Mouse (Mus musculus) hindbrain, embryonic 13.5 days (tissue): ENCODE measurements around the gene Large1. TPM values are rescaled to one million over a fixed set of nuclear protein-coding genes. Genes with fewer than 3 reads are reported as not detected.

ENCODE experiments used
- ATAC-seq: fragments of 200-750 bp; cut with Nextera tagmentation; 2 replicates; pipeline ENCODE4 v1.8.0; 2017; ENCODE audit warnings: moderate TSS enrichment; ENCODE audit not compliant: low FRiP score
- H3K27ac ChIP-seq: fragments of 300-500 bp; sonication (generic); 2 replicates; pipeline ENCODE4 v1.5.1; 2015; ENCODE audit warnings: inconsistent platforms, mild to moderate bottlenecking, moderate library complexity
- H3K27me3 ChIP-seq: fragments of 300-500 bp; sonication (generic); 2 replicates; pipeline ENCODE4 v1.6.1; 2015; ENCODE audit warnings: mild to moderate bottlenecking, inconsistent platforms
- H3K36me3 ChIP-seq: fragments of 300-500 bp; sonication (generic); 2 replicates; pipeline ENCODE4 v1.6.1; 2015; ENCODE audit warnings: mild to moderate bottlenecking, inconsistent platforms
- H3K4me1 ChIP-seq: fragments of 300-500 bp; sonication (generic); replicated peaks from 2 replicates; pipeline ENCODE4 v1.6.1; 2015; ENCODE audit warnings: inconsistent platforms
- H3K4me2 ChIP-seq: fragments of 300-500 bp; sonication (generic); 2 replicates; pipeline ENCODE4 v1.6.1; 2015; ENCODE audit warnings: inconsistent platforms, mild to moderate bottlenecking, moderate library complexity
- H3K4me3 ChIP-seq: fragments of 300-500 bp; sonication (generic); 2 replicates; pipeline ENCODE4 v1.5.1; 2015; ENCODE audit warnings: mild to moderate bottlenecking, inconsistent platforms
- H3K9ac ChIP-seq: fragments of 300-500 bp; sonication (generic); 2 replicates; pipeline ENCODE4 v1.6.1; 2015; ENCODE audit warnings: mild to moderate bottlenecking, inconsistent platforms
- H3K9me3 ChIP-seq: fragments of 300-500 bp; sonication (generic); 2 replicates; pipeline ENCODE4 v1.6.1; 2016; ENCODE audit warnings: inconsistent platforms
- WGBS: fragments of 180-500 bp; shearing (Covaris S2); methylation state at CpG from one replicate; pipeline ENCODE4 v1.1.7; 2015; 5-methylcytosine and 5-hydroxymethylcytosine counted together
- microRNA-seq: library from miRNA; unstranded; fragments of <30 nt; microRNA quantifications from one replicate; pipeline ENCODE4, GENCODE M21; 2016
- polyA plus RNA-seq: library from polyadenylated mRNA; unstranded; fragments of >200 nt; fragmentation: Nextera tagmentation; extraction: Ambion mirVana; gene quantifications from 2 replicates; pipeline ENCODE4 v1.2.1, GENCODE M21; 2015

Large1 gene
- polyA plus RNA-seq, 1 experiment from 2014 or later, result 13.2 TPM

DNA sequence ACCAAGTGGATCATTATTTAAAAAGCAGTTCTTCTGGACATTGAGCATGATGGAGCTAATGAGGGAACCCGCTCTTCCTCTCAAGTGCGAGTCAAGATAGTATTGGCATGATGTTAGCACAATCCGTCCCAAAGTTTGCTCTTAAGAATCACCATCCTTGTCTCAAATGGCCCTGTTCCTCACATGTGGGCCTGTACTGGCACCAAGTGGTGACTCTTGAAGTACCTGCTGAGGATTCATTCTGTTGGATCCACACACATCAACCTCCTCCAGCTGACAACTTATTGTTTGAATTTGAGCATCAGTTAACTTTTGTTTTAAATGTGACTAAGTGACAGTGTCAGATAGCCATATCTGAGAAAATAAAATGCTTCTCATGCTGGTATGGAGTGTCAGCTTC lies 540.6 kb downstream of the Large1 start:
- Histone ChIP-seq H3K9me3 (no peaks in the 10 kb centered on the region), H3K27me3 (no peaks in the 10 kb centered on the region), H3K27ac (no peak overlapping the region), H3K4me2 (no peak overlapping the region), H3K36me3 (peaks cover 21% of the 10 kb centered on the region), H3K4me1 (no peaks in the 10 kb centered on the region), H3K4me3 (no peak overlapping the region), H3K9ac (no peak overlapping the region)
- ATAC-seq, result no peak
- WGBS, result 91% methylated on average over 3 of the region's 3 CpGs

DNA sequence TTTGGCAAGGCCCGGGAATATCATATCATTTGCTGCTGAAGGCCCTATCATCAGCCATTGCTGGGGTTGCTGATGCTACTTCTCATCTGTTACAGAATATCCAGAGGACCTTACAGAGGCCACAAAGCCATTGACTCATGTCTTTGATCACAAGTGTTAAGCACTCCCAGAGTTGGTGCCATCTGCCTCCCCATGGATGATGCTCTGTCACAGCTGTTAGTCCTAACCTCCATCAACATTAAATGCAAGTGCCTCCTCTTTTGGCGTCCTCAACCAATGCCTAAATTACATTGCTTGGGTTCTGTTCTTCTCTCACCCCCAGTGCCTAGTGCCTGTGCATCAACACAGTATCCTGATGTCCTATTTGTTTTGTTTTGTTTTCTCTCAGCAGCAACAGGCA lies 551.8 kb downstream of the Large1 start:
- H3K27ac ChIP-seq, result no peak overlapping the region
- no peaks in the 10 kb centered on the region for H3K4me1 ChIP-seq
- ATAC-seq, result no peak
- no peak overlapping the region for H3K4me2 ChIP-seq
- H3K9me3 ChIP-seq, result no peaks in the 10 kb centered on the region
- no peaks in the 10 kb centered on the region for H3K36me3 ChIP-seq
- H3K4me3 ChIP-seq, result no peak overlapping the region
- no peaks in the 10 kb centered on the region for H3K27me3 ChIP-seq
- WGBS, result 80% methylated on average over 2 of the region's 2 CpGs
- H3K9ac ChIP-seq, result no peak overlapping the region

DNA sequence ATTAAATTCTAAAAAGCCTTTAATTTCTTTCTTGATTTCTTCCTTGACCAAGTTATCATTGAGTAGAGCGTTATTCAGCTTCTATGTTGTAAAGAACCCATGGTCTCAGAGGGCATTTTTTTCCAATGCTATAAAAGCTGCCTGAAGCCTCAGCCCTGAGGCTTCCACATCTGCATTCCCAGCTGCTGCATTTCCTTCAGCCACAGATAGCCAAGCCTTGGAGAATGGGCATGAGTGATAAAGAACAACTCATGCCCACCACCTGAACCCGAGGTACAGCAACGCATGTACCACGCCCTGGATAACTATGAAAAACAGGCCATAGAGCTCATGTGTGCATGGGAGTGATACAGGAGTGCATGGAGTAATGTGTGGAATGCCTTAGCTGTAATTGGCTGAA lies 572.7 kb downstream of the Large1 start:
- ATAC-seq, result no peak
- H3K4me3 ChIP-seq, result no peak overlapping the region
- no peaks in the 10 kb centered on the region for H3K9me3 ChIP-seq
- 98% methylated on average over 4 of the region's 4 CpGs for WGBS
- no peak overlapping the region for H3K9ac ChIP-seq
- H3K4me1 ChIP-seq, result no peaks in the 10 kb centered on the region
- no peaks in the 10 kb centered on the region for H3K27me3 ChIP-seq
- H3K4me2 ChIP-seq, result no peak overlapping the region
- no peaks in the 10 kb centered on the region for H3K36me3 ChIP-seq
- H3K27ac ChIP-seq, result no peak overlapping the region

DNA sequence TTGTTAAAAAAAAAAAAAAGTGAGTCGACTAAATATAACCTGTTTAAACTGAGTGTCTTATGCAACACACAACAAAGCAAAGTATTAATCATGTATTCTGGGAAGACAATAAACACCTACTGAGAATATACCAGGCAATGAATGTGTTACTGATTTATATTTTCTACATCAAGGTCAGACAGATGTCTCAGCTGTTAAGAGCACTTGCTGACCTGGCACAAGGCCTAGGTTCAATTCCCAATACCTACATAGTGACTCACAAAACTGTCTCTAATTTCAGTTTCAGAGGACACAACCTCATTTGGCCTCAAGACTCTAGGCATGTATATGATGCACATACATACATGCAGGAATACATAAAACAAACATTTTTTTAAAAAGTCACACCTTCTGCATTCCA lies 575.5 kb downstream of the Large1 start:
- no peak for ATAC-seq
- Histone ChIP-seq H3K4me2 (no peak overlapping the region), H3K36me3 (no peaks in the 10 kb centered on the region), H3K9me3 (no peaks in the 10 kb centered on the region), H3K27ac (no peak overlapping the region), H3K4me3 (no peak overlapping the region), H3K27me3 (no peaks in the 10 kb centered on the region), H3K4me1 (no peaks in the 10 kb centered on the region), H3K9ac (no peak overlapping the region)
- WGBS, result 100% methylated on average over 1 of the region's 1 CpGs

DNA sequence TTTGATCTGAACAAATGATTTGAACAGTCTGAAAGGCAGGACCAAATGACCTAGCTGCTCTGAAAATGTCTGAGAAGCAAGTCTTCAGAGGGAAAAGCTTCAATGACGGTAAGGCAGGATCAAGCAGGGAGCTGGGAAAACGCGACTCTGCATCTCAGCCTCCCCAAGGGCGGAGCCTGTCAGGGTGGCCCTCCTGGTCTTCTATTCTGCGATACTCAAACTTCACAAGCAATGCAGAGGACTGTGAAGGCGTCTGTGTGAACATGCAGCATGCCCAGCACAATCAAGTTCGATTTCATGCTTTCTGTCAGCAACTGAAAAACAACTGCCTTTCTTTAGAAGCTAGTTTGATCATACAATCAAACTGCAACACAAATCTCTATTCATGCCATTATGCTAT lies 586.6 kb downstream of the Large1 start:
- no peak for ATAC-seq
- WGBS, result 33% methylated on average over 7 of the region's 7 CpGs

DNA sequence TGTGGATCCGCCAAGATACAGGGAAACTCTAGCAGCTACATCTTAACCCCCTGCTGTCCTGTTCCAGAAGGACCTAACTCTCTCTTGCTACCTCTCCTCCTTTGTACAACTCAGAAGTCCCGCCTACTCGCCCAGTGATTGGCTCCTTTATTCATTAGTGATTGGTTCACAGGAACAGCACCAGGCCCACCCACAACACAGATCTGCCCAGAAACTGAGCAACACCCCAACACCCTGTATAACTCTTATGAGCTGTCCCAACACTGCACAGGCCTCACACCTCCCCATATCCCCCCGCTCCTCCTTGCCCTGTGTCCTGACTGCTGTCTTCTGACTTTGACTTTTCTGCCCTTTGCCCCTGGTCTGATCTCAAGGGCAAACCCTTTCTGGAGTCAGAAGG lies 587.6 kb downstream of the Large1 start:
- no peak overlapping the region for H3K4me2 ChIP-seq
- H3K9ac ChIP-seq, result no peak overlapping the region
- H3K4me1 ChIP-seq, result peaks cover 5% of the 10 kb centered on the region; the same call in 1 of the 2 replicates
- no peaks in the 10 kb centered on the region for H3K27me3 ChIP-seq
- H3K36me3 ChIP-seq, result no peaks in the 10 kb centered on the region
- no peak for ATAC-seq
- H3K9me3 ChIP-seq, result no peaks in the 10 kb centered on the region
- no peak overlapping the region for H3K27ac ChIP-seq
- WGBS, result 70% methylated on average over 4 of the region's 4 CpGs
- no peak overlapping the region for H3K4me3 ChIP-seq

More for the DNA sequence above, 586.6 kb downstream of the Large1 start:
- H3K27me3 ChIP-seq, result no peaks in the 10 kb centered on the region
- peaks cover 5% of the 10 kb centered on the region; the same call in 1 of the 2 replicates for H3K4me1 ChIP-seq
- H3K4me2 ChIP-seq, result no peak overlapping the region
- no peak overlapping the region for H3K9ac ChIP-seq
- no peak overlapping the region for H3K4me3 ChIP-seq
- H3K36me3 ChIP-seq, result no peaks in the 10 kb centered on the region
- no peak overlapping the region for H3K27ac ChIP-seq
- no peaks in the 10 kb centered on the region for H3K9me3 ChIP-seq

Small RNAs within 50 kb of the gene (microRNA-seq; reads per million reads assigned to microRNA genes)
- 0.70 reads per million for gene Mir28b
